Mouse (Mus musculus) limb, embryonic 13.5 days (tissue): ENCODE measurements at regions not wholly inside any gene's neighbourhood (a gene's known extent, or its start where the extent isn't known, plus 50 kb on each side); places are given as distances from the start of the nearest gene placed in this dataset.
A peak's percentile ranks its signal among the peaks of the same experiment; 100 is the strongest.

Source experiments
- ATAC-seq: fragments of 200-750 bp; cut with Nextera tagmentation; 2 replicates; pipeline ENCODE4 v1.8.0; 2017; ENCODE audit warnings: low read depth, moderate number of reproducible peaks, moderate TSS enrichment; ENCODE audit not compliant: low FRiP score
- H3K27ac ChIP-seq: fragments of 300-500 bp; sonication (generic); 2 replicates; pipeline ENCODE4 v1.5.1; 2015; ENCODE audit warnings: inconsistent platforms, mild to moderate bottlenecking, moderate library complexity
- H3K27me3 ChIP-seq: fragments of 300-500 bp; sonication (generic); 2 replicates; pipeline ENCODE4 v1.6.1; 2015; ENCODE audit warnings: mild to moderate bottlenecking, inconsistent platforms
- H3K36me3 ChIP-seq: fragments of 300-500 bp; sonication (generic); 2 replicates; pipeline ENCODE4 v1.6.1; 2015; ENCODE audit warnings: inconsistent platforms, mild to moderate bottlenecking, moderate library complexity
- H3K4me1 ChIP-seq: fragments of 300-500 bp; sonication (generic); 2 replicates; pipeline ENCODE4 v1.6.1; 2015; ENCODE audit warnings: inconsistent platforms
- H3K4me2 ChIP-seq: fragments of 300-500 bp; sonication (generic); replicated peaks from 2 replicates; pipeline ENCODE4 v1.6.1; 2015; ENCODE audit warnings: inconsistent platforms, mild to moderate bottlenecking, moderate library complexity
- H3K4me3 ChIP-seq: fragments of 300-500 bp; sonication (generic); 2 replicates; pipeline ENCODE4 v1.5.1; 2015; ENCODE audit warnings: moderate library complexity, mild to moderate bottlenecking, inconsistent platforms
- H3K9ac ChIP-seq: fragments of 300-500 bp; sonication (generic); 2 replicates; pipeline ENCODE4 v1.6.1; 2015; ENCODE audit warnings: mild to moderate bottlenecking, inconsistent platforms
- H3K9me3 ChIP-seq: fragments of 300-500 bp; sonication (generic); 2 replicates; pipeline ENCODE4 v1.6.1; 2016; ENCODE audit warnings: inconsistent platforms
- WGBS: fragments of 180-500 bp; shearing (Covaris S2); methylation state at CpG from one replicate; pipeline ENCODE4 v1.1.7; 2015; 5-methylcytosine and 5-hydroxymethylcytosine counted together

GRCm38 (mm10) chr1:57470356-57470755 lies 63.5 kb upstream of the Tyw5 start:
- no peak overlapping the region for H3K4me2 ChIP-seq
- no peaks in the 10 kb centered on the region for H3K27me3 ChIP-seq
- H3K36me3 ChIP-seq = no peaks in the 10 kb centered on the region
- H3K4me1 ChIP-seq = no peaks in the 10 kb centered on the region
- H3K27ac ChIP-seq = no peak overlapping the region
- H3K4me3 ChIP-seq = no peak overlapping the region
- H3K9me3 ChIP-seq = no peaks in the 10 kb centered on the region
- ATAC-seq = no peak
- H3K9ac ChIP-seq = no peak overlapping the region
- 94% methylated on average over 1 of the region's 1 CpGs for whole genome bisulfite sequencing

GRCm38 (mm10) chr1:57472235-57472634 lies 65.3 kb upstream of the Tyw5 start:
- no peak for ATAC-seq
- WGBS = 68% methylated on average over 1 of the region's 1 CpGs

GRCm38 (mm10) chr1:57477725-57478124 lies 70.8 kb upstream of the Tyw5 start:
- 3% methylated on average over 1 of the region's 1 CpGs for WGBS
- H3K9ac ChIP-seq = no peak overlapping the region
- H3K4me3 ChIP-seq = no peak overlapping the region
- no peaks in the 10 kb centered on the region for H3K27me3 ChIP-seq
- H3K36me3 ChIP-seq = no peaks in the 10 kb centered on the region
- H3K27ac ChIP-seq = peak overlapping the region; percentile 39; the same call in 1 of the 2 replicates
- H3K4me1 ChIP-seq = peaks cover 33% of the 10 kb centered on the region
- no peak overlapping the region for H3K4me2 ChIP-seq
- peak; percentile 69; the same call in 1 of the 2 replicates for ATAC-seq
- no peaks in the 10 kb centered on the region for H3K9me3 ChIP-seq

More at GRCm38 (mm10) chr1:57472235-57472634, 65.3 kb upstream of the Tyw5 start:
- Histone ChIP-seq H3K27ac (no peak overlapping the region), H3K9ac (no peak overlapping the region), H3K9me3 (no peaks in the 10 kb centered on the region), H3K27me3 (no peaks in the 10 kb centered on the region), H3K4me2 (no peak overlapping the region), H3K36me3 (no peaks in the 10 kb centered on the region), H3K4me3 (no peak overlapping the region), H3K4me1 (peaks cover 3% of the 10 kb centered on the region)

GRCm38 (mm10) chr1:57478151-57478550 lies 71.2 kb upstream of the Tyw5 start:
- no peak overlapping the region for H3K4me2 ChIP-seq
- peaks cover 33% of the 10 kb centered on the region for H3K4me1 ChIP-seq
- peak overlapping the region; percentile 39; the same call in 1 of the 2 replicates for H3K27ac ChIP-seq
- ATAC-seq = peak; percentile 35; the same call in 1 of the 2 replicates
- no peaks in the 10 kb centered on the region for H3K27me3 ChIP-seq
- no peak overlapping the region for H3K4me3 ChIP-seq
- H3K9me3 ChIP-seq = no peaks in the 10 kb centered on the region
- no peak overlapping the region for H3K9ac ChIP-seq
- WGBS = 19% methylated on average over 2 of the region's 2 CpGs
- no peaks in the 10 kb centered on the region for H3K36me3 ChIP-seq

- no peaks in the 10 kb centered on the region for H3K9me3 ChIP-seq
- H3K4me3 ChIP-seq = no peak overlapping the region
- no peaks in the 10 kb centered on the region for H3K27me3 ChIP-seq
- 0 out of 2 replicates have a peak overlapping the region, but pooled peaks have one; percentile 15 for H3K27ac ChIP-seq
- no peak for ATAC-seq
- H3K4me2 ChIP-seq = no peak overlapping the region
- H3K4me1 ChIP-seq = peaks cover 33% of the 10 kb centered on the region
- no peaks in the 10 kb centered on the region for H3K36me3 ChIP-seq
- 77% methylated on average over 1 of the region's 1 CpGs for WGBS
- H3K9ac ChIP-seq = no peak overlapping the region
Measured at GRCm38 (mm10) chr1:57478800-57479199, 71.9 kb upstream of the Tyw5 start.

GRCm38 (mm10) chr1:57479566-57479965 lies 72.7 kb upstream of the Tyw5 start:
- Histone ChIP-seq H3K4me1 (peaks cover 33% of the 10 kb centered on the region), H3K27ac (peak overlapping the region; percentile 16; the same call in 1 of the 2 replicates), H3K4me2 (no peak overlapping the region), H3K9me3 (no peaks in the 10 kb centered on the region), H3K27me3 (no peaks in the 10 kb centered on the region), H3K9ac (no peak overlapping the region), H3K4me3 (no peak overlapping the region), H3K36me3 (no peaks in the 10 kb centered on the region)
- WGBS = 13% methylated on average over 4 of the region's 4 CpGs
- peak; percentile 71 for ATAC-seq

- Histone ChIP-seq H3K36me3 (no peaks in the 10 kb centered on the region), H3K9me3 (no peaks in the 10 kb centered on the region), H3K4me3 (no peak overlapping the region), H3K27me3 (no peaks in the 10 kb centered on the region), H3K9ac (no peak overlapping the region), H3K4me2 (no peak overlapping the region), H3K27ac (no peak overlapping the region), H3K4me1 (peaks cover 4% of the 10 kb centered on the region; the same call in 1 of the 2 replicates)
- ATAC-seq = no peak
- 23% methylated on average over 2 of the region's 2 CpGs for WGBS
Measured at GRCm38 (mm10) chr1:57489176-57489575, 82.3 kb upstream of the Tyw5 start.

GRCm38 (mm10) chr1:57489588-57489987 lies 82.7 kb upstream of the Tyw5 start:
- 58% methylated on average over 6 of the region's 6 CpGs for WGBS
- Histone ChIP-seq H3K4me1 (peaks cover 4% of the 10 kb centered on the region; the same call in 1 of the 2 replicates), H3K4me2 (no peak overlapping the region), H3K9ac (no peak overlapping the region), H3K27me3 (no peaks in the 10 kb centered on the region), H3K27ac (no peak overlapping the region), H3K4me3 (no peak overlapping the region), H3K36me3 (no peaks in the 10 kb centered on the region), H3K9me3 (no peaks in the 10 kb centered on the region)
- no peak for ATAC-seq

- H3K4me2 ChIP-seq = no peak overlapping the region
- H3K36me3 ChIP-seq = no peaks in the 10 kb centered on the region
- H3K4me3 ChIP-seq = no peak overlapping the region
- H3K9me3 ChIP-seq = no peaks in the 10 kb centered on the region
- no peak for ATAC-seq
- H3K9ac ChIP-seq = no peak overlapping the region
- no peak overlapping the region for H3K27ac ChIP-seq
- H3K27me3 ChIP-seq = no peaks in the 10 kb centered on the region
- H3K4me1 ChIP-seq = peaks cover 4% of the 10 kb centered on the region; the same call in 1 of the 2 replicates
- 58% methylated on average over 4 of the region's 4 CpGs for WGBS
Measured at GRCm38 (mm10) chr1:57490021-57490420, 83.1 kb upstream of the Tyw5 start.

- H3K4me3 ChIP-seq = no peak overlapping the region
- 18% methylated on average over 2 of the region's 2 CpGs for WGBS
- no peaks in the 10 kb centered on the region for H3K4me1 ChIP-seq
- no peaks in the 10 kb centered on the region for H3K36me3 ChIP-seq
- H3K9me3 ChIP-seq = no peaks in the 10 kb centered on the region
- H3K27me3 ChIP-seq = no peaks in the 10 kb centered on the region
- H3K9ac ChIP-seq = no peak overlapping the region
- ATAC-seq = no peak
- H3K27ac ChIP-seq = no peak overlapping the region
- no peak overlapping the region for H3K4me2 ChIP-seq
Measured at GRCm38 (mm10) chr1:57492696-57493095, 85.8 kb upstream of the Tyw5 start.

- 71% methylated on average over 8 of the region's 8 CpGs for whole genome bisulfite sequencing
- Histone ChIP-seq H3K36me3 (no peaks in the 10 kb centered on the region), H3K9ac (no peak overlapping the region), H3K4me1 (no peaks in the 10 kb centered on the region), H3K9me3 (no peaks in the 10 kb centered on the region), H3K4me2 (no peak overlapping the region), H3K27ac (no peak overlapping the region), H3K4me3 (no peak overlapping the region), H3K27me3 (no peaks in the 10 kb centered on the region)
- no peak for ATAC-seq
Measured at GRCm38 (mm10) chr1:57497489-57498037, 90.7 kb upstream of the Tyw5 start.

GRCm38 (mm10) chr1:57510359-57511120 lies 103.6 kb upstream of the Tyw5 start:
- 69% methylated on average over 9 of the region's 9 CpGs for WGBS
- Histone ChIP-seq H3K9ac (no peak overlapping the region), H3K4me1 (0 out of 2 replicates have a peak, but pooled peaks cover 2% of the 10 kb centered on the region), H3K36me3 (no peaks in the 10 kb centered on the region), H3K4me3 (no peak overlapping the region), H3K4me2 (no peak overlapping the region), H3K27ac (no peak overlapping the region; the same call in 1 of the 2 replicates), H3K9me3 (0 out of 2 replicates have a peak, but pooled peaks cover 3% of the 10 kb centered on the region), H3K27me3 (no peaks in the 10 kb centered on the region)
- peak; percentile 82 for ATAC-seq
